Mouse (Mus musculus): ENCODE data around the gene Olfml2b. TPM values are rescaled to one million over a fixed set of nuclear protein-coding genes. Genes with fewer than 3 reads are reported as not detected.

Olfml2b gene
- polyA plus RNA-seq, 1 experiment from 2014 or later: 11.6 TPM

- Histone ChIP-seq H3K9me3 (replicated peaks; ENCODE audit: low read length) (no peaks in the 10 kb centered on the region), H3K4me2 (ENCODE audit: low read length) (no peak overlapping the region), H3K36me3 (ENCODE audit: insufficient read depth, low read length) (no peaks in the 10 kb centered on the region), H3K4me1 (replicated peaks; ENCODE audit: insufficient read depth, low read length) (0 out of 2 replicates have a peak, but pooled peaks cover 6% of the 10 kb centered on the region), H3K4me3 (replicated peaks; ENCODE audit: low read depth, low read length) (no peak overlapping the region), H3K9ac (ENCODE audit: low read depth, low read length) (no peak overlapping the region), H3K27me3 (ENCODE audit: insufficient read depth, low read length) (no peaks in the 10 kb centered on the region), H3K27ac (no peak overlapping the region)
- ATAC-seq (replicated peaks; ENCODE audit: low FRiP score, low read depth): no peak
- no peak for TF ChIP-seq CTCF (IDR thresholded peaks at IDR 0.05; ENCODE audit: low read depth)
- no peak for DNase-seq (ENCODE audit: low spot score)
- WGBS: 82% methylated on average over 2 of the region's 2 CpGs
These were observed 57.9 kb downstream of the Olfml2b start for GRCm38 (mm10) chr1:170702263-170702662.

GRCm38 (mm10) chr1:170702958-170703357 is 58.6 kb downstream of the Olfml2b start:
- WGBS: 83% methylated on average over 6 of the region's 6 CpGs
- no peak overlapping the region for H3K4me2 ChIP-seq (ENCODE audit: low read length)
- H3K27ac ChIP-seq: no peak overlapping the region
- H3K4me3 ChIP-seq (replicated peaks; ENCODE audit: low read depth, low read length): no peak overlapping the region
- DNase-seq (ENCODE audit: low spot score): no peak
- TF ChIP-seq CTCF (IDR thresholded peaks at IDR 0.05; ENCODE audit: low read depth): no peak
- no peak for ATAC-seq (replicated peaks; ENCODE audit: low FRiP score, low read depth)
- H3K36me3 ChIP-seq (ENCODE audit: insufficient read depth, low read length): no peaks in the 10 kb centered on the region
- no peaks in the 10 kb centered on the region for H3K27me3 ChIP-seq (ENCODE audit: insufficient read depth, low read length)
- 0 out of 2 replicates have a peak, but pooled peaks cover 4% of the 10 kb centered on the region for H3K4me1 ChIP-seq (replicated peaks; ENCODE audit: insufficient read depth, low read length)
- H3K9me3 ChIP-seq (replicated peaks; ENCODE audit: low read length): no peaks in the 10 kb centered on the region
- no peak overlapping the region for H3K9ac ChIP-seq (ENCODE audit: low read depth, low read length)

GRCm38 (mm10) chr1:170704103-170704502 is 59.8 kb downstream of the Olfml2b start:
- H3K4me1 ChIP-seq (replicated peaks; ENCODE audit: insufficient read depth, low read length): no peaks in the 10 kb centered on the region
- 87% methylated on average over 6 of the region's 6 CpGs for WGBS
- DNase-seq (ENCODE audit: low spot score) (no peak), ATAC-seq (replicated peaks; ENCODE audit: low FRiP score, low read depth) (no peak)
- no peak overlapping the region for H3K9ac ChIP-seq (ENCODE audit: low read depth, low read length)
- no peaks in the 10 kb centered on the region for H3K9me3 ChIP-seq (replicated peaks; ENCODE audit: low read length)
- no peak overlapping the region for H3K4me3 ChIP-seq (replicated peaks; ENCODE audit: low read depth, low read length)
- H3K36me3 ChIP-seq (ENCODE audit: insufficient read depth, low read length): no peaks in the 10 kb centered on the region
- H3K27me3 ChIP-seq (ENCODE audit: insufficient read depth, low read length): no peaks in the 10 kb centered on the region
- H3K4me2 ChIP-seq (ENCODE audit: low read length): no peak overlapping the region
- no peak for TF ChIP-seq CTCF (IDR thresholded peaks at IDR 0.05; ENCODE audit: low read depth)
- no peak overlapping the region for H3K27ac ChIP-seq

- Histone ChIP-seq H3K9me3 (replicated peaks; ENCODE audit: low read length) (no peaks in the 10 kb centered on the region), H3K27ac (no peak overlapping the region), H3K36me3 (ENCODE audit: insufficient read depth, low read length) (no peaks in the 10 kb centered on the region), H3K27me3 (ENCODE audit: insufficient read depth, low read length) (no peaks in the 10 kb centered on the region), H3K4me3 (replicated peaks; ENCODE audit: low read depth, low read length) (no peak overlapping the region), H3K9ac (ENCODE audit: low read depth, low read length) (no peak overlapping the region), H3K4me1 (replicated peaks; ENCODE audit: insufficient read depth, low read length) (no peaks in the 10 kb centered on the region), H3K4me2 (ENCODE audit: low read length) (no peak overlapping the region)
- DNase-seq (ENCODE audit: low spot score): no peak
- TF ChIP-seq CTCF (IDR thresholded peaks at IDR 0.05; ENCODE audit: low read depth): no peak
- 63% methylated on average over 4 of the region's 4 CpGs for WGBS
- no peak for ATAC-seq (replicated peaks; ENCODE audit: low FRiP score, low read depth)
These were observed 60.7 kb downstream of the Olfml2b start for GRCm38 (mm10) chr1:170704911-170705594.

GRCm38 (mm10) chr1:170706046-170706445 is 61.7 kb downstream of the Olfml2b start:
- Histone ChIP-seq H3K4me1 (replicated peaks; ENCODE audit: insufficient read depth, low read length) (no peaks in the 10 kb centered on the region), H3K9me3 (replicated peaks; ENCODE audit: low read length) (no peaks in the 10 kb centered on the region), H3K36me3 (ENCODE audit: insufficient read depth, low read length) (no peaks in the 10 kb centered on the region), H3K27me3 (ENCODE audit: insufficient read depth, low read length) (no peaks in the 10 kb centered on the region), H3K9ac (ENCODE audit: low read depth, low read length) (no peak overlapping the region), H3K27ac (no peak overlapping the region), H3K4me2 (ENCODE audit: low read length) (no peak overlapping the region), H3K4me3 (replicated peaks; ENCODE audit: low read depth, low read length) (no peak overlapping the region)
- ATAC-seq (replicated peaks; ENCODE audit: low FRiP score, low read depth): no peak
- WGBS: 64% methylated on average over 4 of the region's 4 CpGs
- TF ChIP-seq CTCF (IDR thresholded peaks at IDR 0.05; ENCODE audit: low read depth): no peak
- DNase-seq (ENCODE audit: low spot score): no peak

- DNase-seq (ENCODE audit: low spot score): no peak
- no peak overlapping the region for H3K9ac ChIP-seq (ENCODE audit: low read depth, low read length)
These were observed 64.7 kb downstream of the Olfml2b start for GRCm38 (mm10) chr1:170709034-170709433.

GRCm38 (mm10) chr1:170709481-170709880 is 65.1 kb downstream of the Olfml2b start:
- ATAC-seq (replicated peaks; ENCODE audit: low FRiP score, low read depth) (no peak), DNase-seq (ENCODE audit: low spot score) (no peak)
- Histone ChIP-seq H3K4me3 (replicated peaks; ENCODE audit: low read depth, low read length) (no peak overlapping the region), H3K27ac (no peak overlapping the region), H3K4me1 (replicated peaks; ENCODE audit: insufficient read depth, low read length) (no peaks in the 10 kb centered on the region), H3K4me2 (ENCODE audit: low read length) (no peak overlapping the region), H3K27me3 (ENCODE audit: insufficient read depth, low read length) (no peaks in the 10 kb centered on the region), H3K9ac (ENCODE audit: low read depth, low read length) (no peak overlapping the region), H3K9me3 (replicated peaks; ENCODE audit: low read length) (no peaks in the 10 kb centered on the region), H3K36me3 (ENCODE audit: insufficient read depth, low read length) (no peaks in the 10 kb centered on the region)
- TF ChIP-seq CTCF (IDR thresholded peaks at IDR 0.05; ENCODE audit: low read depth): no peak
- WGBS: 85% methylated on average over 8 of the region's 8 CpGs

More at GRCm38 (mm10) chr1:170709034-170709433, 64.7 kb downstream of the Olfml2b start:
- Histone ChIP-seq H3K4me3 (replicated peaks; ENCODE audit: low read depth, low read length) (no peak overlapping the region), H3K27me3 (ENCODE audit: insufficient read depth, low read length) (no peaks in the 10 kb centered on the region), H3K36me3 (ENCODE audit: insufficient read depth, low read length) (no peaks in the 10 kb centered on the region), H3K4me1 (replicated peaks; ENCODE audit: insufficient read depth, low read length) (no peaks in the 10 kb centered on the region), H3K4me2 (ENCODE audit: low read length) (no peak overlapping the region), H3K27ac (no peak overlapping the region), H3K9me3 (replicated peaks; ENCODE audit: low read length) (no peaks in the 10 kb centered on the region)
- 81% methylated on average over 3 of the region's 3 CpGs for whole genome bisulfite sequencing
- TF ChIP-seq CTCF (IDR thresholded peaks at IDR 0.05; ENCODE audit: low read depth): no peak
- ATAC-seq (replicated peaks; ENCODE audit: low FRiP score, low read depth): no peak
